Mouse (Mus musculus) kidney, adult 8-10 months (tissue): ENCODE data around the gene Treml2.
A peak's percentile ranks its signal among the peaks of the same experiment; 100 is the strongest.

Experiments
- DNase-seq, 2 experiments: peaks; one replicate each; pipeline ENCODE4 v3.0.0; 2022

Treml2 gene

DNA sequence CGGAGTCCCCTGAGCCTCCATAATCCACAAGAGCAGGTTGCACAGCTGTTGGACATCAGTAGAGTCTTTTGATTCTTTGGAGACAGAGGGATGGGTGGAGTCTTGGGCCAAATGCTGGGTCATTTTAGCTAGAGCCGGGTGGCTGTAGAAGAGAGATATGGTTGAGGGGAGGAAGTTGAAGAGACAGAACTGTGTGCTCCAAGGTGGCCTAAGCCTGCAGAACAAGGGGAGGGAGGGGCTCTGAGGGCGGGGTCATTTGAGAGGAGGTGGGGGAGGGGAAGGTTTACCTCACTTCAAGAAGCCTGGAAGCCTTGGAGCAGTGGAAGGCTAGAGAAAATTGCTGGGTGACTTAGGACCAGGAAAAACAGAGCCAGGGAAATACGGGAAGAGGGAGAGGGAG lies at the start of gene Treml2:
Treml2 (plus strand) TSS at position 296 of the 400 bp plus-strand sequence.
- no peak for DNase-seq

DNA sequence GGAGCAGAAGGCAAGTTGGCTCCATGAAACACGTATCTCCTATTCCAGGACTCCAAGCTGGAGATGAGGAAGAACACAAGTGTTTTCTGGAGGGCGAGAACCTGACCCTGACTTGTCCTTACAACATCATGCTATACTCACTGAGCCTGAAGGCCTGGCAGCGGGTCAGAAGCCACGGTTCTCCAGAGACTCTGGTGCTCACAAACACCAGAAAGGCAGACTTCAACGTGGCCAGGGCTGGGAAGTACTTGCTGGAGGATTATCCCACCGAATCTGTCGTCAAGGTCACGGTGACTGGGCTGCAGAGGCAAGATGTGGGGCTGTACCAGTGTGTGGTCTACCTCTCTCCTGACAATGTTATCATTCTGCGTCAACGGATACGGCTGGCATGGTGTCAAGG lies 49.8 kb upstream of the Treml2 start:
- DNase-seq, result no peak

DNA sequence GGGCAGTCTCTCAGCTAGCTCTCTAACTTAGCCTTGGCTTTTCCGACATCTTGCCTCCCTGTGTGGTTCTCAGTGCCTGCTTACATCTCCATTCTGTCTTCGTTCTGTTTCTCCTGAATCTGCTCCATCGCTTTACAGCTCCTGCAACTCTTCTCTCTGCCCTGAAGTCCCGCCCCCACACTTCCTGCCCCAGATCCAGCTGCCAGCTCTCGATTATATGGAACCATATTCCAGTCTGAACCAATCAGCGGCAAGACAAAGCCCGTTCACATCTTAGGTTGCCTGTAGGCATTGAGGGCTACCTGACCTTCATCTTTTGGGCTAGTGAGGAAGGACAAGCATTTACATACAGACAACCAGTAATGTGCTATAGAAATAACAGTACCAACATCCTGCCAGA lies 48.7 kb upstream of the Treml2 start:
- no peak for DNase-seq

DNA sequence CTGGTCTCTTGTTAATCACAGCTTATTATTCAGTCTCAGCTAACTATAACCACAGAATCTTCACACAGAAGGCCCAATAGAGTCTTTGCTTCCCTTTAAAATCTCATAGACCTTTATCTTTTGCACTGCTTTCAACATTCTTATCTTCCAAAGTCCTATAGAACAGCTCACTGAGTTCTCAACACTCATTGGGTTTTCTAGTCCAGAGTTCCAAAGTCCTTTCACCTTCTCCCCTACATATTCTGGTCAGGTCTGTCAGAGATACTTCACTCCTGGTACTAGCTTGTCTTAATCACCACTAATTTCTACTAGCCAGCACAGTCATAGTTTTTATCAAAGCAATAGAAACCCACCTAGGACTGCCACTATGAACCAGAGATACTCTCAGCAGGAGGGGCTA lies 42.7 kb upstream of the Treml2 start:
- no peak for DNase-seq

DNA sequence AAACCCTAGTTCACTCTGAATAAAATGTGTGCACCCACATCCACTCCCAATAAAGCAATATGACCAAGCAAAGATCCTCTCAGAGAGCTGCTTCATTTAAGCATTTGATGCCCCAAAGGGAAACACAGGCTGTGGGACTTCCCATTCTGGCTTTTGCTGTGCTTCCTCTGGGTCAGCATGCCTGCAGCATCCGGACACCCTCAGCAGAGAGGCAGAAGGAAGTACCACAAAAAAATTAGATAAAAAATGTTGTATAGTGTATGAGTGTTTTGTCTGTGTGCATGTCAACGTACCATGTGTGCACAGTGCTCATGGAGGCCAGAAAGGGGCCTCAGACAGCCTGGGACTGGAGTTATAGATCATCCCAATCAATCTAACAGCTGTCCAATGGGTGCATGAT lies 37.4 kb upstream of the Treml2 start:
- DNase-seq, result no peak

DNA sequence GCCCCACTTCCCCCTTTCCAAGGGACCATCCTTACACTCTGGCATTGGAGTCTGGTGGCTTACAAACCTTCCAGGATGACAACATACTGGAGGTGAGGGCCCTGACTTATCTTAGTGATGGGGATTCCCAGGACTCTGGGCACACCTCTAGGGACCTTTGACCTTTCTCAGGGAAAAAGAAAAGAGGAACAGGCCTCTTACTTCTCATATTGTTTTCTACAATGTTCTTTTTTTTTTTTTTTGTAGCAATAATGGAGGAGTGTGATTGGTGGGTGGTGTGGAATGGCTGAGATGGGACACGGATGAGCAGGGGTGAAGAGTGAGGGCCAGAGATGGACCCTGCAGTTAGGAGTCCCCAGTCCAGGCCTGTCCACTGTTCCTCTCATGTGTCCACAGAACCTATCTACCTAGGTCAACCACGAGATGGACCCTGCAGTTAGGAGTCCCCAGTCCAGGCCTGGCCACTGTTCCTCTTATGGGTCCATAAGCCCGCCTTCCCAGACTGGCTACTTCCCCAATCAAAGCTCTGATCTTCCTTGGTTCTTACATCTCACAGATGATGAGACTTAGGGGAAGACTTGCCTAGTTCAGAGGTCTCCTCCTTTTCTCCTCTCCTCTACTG lies 35.4 kb upstream of the Treml2 start, which contains the start of gene Treml4:
Treml4 (plus strand) TSS at position 555 of the 622 bp plus-strand sequence.
- DNase-seq, result no peak

DNA sequence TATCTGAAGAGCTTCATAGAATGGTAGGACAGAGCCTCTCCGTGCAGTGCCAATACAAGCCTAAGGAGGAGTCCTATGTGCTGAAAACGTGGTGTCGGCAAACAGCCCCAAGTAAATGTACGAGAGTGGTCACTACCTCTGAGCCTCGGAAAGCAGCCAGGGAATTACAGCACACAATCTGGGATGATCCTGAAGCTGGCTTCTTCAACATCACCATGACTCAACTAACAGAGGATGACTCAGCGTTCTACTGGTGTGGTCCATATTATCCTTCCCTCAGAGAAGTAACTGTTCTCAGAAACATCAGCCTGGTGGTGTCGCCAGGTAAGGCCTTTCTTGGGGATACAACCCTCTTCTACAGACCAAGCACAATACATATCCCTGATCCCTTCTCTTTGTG lies 34.6 kb upstream of the Treml2 start:
- DNase-seq, result no peak

DNA sequence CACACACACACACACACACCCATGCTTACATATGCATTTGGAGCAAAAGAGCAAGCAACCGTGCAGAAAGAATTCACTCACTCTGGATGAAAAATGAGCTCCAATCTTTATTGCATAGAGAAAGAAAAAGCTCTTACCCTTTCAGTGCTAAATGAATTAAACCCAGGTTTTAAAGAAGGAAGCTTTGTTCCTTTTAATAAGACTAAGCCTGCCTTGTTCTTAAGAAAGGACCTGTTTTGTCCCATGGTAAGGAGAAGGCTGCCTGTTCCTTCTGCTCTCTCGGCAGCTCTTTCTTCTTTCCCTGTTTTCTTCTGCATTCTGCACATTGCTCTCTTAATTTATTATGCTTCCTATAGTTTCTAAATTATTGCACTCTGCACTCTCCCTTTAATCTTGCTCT lies 33.2 kb upstream of the Treml2 start:
- no peak for DNase-seq

DNA sequence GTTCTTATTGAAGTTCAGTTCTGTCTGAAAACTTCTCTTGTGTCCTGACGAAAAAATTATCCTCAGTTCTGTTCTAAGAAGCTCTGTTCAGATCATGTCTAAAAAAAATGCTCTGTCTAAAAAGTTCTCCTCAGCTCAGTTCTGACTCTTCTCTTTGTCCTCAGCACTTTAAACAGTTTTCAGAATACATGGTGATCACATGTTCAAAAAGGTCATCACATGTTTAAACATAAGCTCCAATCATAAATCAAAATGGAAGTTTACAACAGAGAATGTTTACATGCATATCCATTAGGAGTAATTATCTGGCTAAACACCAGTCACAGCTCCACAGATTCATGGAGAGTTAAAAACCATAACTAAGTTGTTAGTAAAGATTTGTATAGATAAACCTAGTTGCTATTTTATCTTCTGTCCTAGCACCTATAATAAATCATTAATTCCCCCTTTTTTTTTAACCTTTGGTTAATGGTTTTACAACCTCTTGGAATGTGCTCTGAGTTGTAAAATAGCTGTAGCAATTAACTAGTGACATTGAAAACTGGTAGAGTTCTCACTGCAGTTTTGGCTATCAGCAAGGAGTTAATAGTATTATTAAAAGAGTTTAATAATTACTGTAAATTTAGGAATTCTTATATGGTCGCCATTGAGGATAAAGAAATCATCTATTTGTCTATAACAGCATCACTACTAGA lies 32.5 kb upstream of the Treml2 start:
- no peak for DNase-seq

DNA sequence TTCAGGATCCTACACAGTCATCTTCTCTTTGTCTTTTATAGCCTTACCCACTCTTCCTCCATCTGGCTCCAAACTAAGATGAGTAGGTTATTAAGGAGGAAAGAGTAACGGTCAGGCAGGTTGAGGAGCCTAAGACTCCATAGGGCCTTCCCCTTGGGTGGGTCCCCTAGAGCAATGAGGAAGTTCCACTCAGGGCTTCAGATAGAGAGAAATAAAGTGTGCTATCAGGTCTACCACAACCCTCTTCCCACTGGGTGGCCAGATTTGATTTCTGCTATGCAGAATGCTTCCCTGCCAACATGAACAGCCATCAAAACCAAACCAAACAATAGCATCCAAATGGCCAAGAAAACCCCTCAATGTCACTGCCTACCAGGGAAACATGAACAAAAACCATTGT lies 31.7 kb upstream of the Treml2 start:
- no peak for DNase-seq

DNA sequence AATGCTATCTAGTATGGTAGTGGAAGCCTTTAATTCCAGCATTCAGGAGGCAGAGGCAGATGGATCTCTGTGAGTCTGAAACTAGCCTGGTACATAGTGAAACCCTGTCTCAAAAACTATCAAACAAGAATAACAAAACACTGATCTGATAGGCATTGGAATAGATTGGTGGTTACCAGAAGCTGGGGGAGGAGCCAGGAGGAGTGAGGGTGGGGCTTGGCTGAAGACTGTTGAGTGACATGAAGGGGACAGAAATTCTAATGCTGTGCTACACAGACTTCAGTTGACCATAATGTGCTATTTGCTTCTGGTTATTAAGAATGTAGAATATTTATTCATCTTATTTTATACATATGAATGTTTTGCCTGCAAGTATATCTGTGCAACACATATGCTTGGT lies 31.0 kb upstream of the Treml2 start:
- DNase-seq, result no peak

DNA sequence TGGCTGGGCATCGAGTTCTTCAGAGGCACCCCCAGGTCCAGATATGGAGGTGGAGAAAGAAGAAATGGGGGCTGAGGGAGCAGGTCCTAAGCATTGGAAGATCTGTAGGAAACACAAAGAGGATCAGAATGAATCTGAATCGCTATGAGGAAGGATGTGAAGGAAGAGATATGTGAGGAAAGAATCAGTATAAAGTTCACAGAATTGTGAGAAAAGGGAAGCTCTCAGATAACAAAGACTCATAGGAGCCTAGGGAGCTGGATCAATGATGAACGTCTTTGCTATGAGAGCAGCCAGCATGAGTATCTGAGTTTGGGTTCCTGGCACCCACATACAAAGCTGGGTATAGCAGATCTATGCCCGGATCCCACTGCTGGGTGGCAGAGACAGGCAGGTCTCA lies 29.5 kb upstream of the Treml2 start:
- no peak for DNase-seq

DNA sequence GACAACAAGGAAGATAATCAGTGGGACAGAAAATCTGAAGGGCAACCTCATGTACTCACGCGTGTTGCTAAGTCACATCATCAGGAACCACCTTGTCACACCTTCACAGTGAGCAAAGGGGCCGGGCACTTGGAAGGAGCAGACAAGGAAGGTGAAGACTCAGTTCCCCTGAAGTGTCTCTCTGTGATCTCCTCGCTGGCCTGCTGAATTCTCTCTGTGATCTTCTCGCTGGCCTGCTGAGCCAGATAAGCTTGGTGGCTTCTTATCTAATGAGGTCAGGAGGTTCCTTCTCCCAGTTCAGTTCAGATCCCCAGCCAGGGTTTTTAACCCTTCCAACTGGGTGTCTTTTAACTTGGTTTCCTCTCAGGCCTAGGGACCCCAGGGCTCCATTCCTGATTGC lies 27.1 kb upstream of the Treml2 start:
- no peak for DNase-seq

DNA sequence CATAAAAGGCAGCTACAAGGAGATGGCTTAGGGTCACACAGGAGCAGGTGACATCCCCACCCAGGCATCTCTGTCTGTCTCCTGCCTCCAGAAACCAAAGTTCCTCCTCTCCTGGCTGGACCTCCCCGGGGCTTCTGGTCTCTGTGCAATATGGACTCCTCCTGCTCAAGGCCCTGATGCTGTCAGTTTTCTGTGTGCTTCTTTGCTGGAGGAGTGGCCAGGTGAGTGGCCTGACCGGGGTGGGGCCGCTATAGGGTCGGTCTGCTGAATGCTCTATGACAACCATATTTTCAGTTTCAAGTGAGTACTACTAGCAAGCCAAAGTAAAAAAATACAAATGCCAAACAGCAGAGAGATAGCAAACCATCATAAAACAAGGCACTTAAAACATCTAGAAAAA lies 26.7 kb upstream of the Treml2 start:
- DNase-seq, result no peak

DNA sequence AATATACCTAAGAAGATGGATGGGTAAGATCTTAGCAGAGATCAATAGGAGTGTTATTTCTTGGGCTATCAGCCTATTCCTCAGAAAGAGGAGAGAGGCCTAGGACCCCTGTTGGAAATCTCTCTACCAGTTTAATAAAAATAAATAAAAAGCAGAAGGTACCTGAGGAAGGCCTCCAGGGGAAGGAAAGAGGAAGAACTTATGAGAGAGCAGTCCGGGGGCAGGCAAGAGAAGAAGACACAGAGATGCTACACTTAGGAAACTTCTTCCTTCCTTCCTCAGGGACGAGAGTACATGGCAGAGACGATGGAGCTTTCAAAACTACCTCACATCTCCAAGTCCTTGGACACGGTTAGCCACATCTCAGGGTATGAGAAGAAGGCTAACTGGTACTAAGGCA lies 25.2 kb upstream of the Treml2 start:
- no peak for DNase-seq

DNA sequence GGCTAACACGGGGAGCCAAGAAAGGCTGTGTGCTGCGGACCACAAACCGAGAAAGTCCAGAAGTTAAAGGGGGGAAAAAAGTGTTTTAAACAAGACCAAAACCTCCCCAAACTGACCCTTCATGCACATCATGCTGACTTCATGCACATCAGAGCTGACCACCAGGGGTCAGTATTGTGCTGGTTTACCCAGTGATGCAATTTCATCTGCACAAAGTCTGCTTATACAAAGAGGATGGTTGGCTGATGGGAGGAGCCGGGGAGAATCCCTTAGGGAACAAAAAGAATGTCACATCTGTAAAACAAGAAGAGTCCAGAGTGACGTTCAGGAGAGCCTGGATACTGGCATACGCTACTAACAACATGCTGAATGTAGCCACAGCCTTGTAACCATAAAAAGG lies 24.4 kb upstream of the Treml2 start:
- DNase-seq, result peak; percentile 36 to 80

DNA sequence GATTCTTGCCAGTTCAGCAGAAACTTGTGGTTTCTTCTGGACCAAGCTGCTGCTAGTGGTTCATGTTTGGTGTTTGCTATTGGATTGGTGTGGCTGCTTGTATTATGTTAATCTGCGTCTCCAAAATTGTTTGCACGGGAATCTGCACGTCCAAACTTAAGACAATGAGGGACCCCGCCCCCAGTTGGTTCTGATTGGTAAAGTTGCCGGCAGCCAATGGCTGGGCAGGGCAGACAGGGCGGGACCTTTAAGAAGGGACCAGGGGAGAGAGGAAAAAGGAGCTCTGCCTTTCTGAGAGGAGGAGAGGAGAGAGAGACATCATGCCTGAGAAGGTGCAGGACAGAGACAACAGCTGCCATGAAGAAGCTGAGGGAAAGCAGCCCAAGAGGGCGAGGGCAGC lies 23.6 kb upstream of the Treml2 start:
- no peak for DNase-seq

DNA sequence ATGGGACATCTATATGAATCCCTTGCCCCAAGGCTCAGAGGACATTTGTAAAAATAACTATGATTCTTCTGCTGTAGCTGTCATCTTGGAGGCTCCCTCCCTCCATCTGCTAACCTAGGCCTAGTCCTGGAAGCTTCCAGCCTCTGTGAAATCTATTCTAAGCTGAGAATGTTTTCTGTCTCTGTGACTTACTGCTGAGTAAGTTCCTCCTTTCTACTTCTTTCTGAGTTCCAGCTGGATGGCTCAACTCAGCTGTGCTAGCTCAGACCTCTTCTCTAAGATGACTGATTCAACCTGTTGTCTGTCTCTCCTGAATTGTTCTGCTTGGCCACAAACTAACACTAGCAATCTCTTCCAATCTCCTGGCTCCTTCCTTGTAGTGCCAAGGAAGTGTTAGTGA lies 20.9 kb upstream of the Treml2 start:
- no peak for DNase-seq

DNA sequence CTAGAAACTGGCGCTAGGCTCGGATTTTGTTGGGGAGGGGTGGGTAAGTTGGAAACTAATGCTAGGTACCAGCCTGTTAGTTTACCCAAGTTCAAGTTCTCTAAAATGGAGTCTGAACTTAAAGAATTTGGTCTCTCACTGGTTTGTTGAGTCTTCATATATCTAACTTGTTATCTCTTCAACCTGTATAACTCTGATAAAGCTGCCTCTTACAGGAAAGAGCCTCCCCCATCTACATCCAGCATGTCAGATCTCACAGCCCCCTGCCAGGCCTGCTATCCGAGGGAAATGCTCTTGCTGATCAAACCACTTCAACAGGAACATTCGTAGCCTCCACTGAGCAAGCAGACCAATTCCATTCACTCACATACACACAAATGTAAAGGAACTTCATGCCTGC lies 20.3 kb upstream of the Treml2 start:
- DNase-seq, result no peak

DNA sequence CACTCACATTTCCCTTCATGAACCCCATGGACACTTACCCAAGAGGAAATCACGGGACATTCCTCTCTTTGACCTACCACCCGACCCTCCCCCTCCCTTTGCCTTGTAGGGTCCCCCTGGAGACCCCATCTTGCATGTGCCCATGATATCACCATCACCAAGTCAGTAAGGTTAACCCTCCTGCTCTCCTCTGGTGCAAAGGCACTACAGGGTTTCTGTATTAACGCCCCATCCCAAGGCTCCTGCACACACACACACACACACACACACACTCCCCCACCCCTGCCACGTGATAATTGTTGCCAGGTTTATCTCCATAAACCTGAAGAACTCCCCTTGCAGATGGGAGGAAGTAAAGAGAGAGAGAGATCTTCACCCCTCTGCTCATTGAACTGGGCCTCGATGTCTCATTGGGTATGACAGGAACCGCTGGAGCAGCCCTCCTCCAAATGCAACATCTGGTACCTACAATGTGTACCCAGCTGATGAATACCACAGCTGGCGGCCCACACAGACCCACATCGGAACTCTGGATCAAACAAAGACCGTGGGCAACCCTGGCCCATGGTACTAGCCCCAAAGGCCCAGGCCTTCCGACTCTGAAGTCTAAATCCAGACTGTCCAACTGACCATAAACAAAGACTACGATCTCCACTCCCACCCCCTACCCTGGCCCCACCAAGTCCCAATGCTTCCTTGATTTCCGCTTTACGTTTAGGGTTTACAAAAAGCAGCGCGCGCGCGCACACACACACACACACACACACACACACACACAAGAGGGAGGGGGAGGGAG lies 18.2 kb upstream of the Treml2 start:
- DNase-seq, result no peak

DNA sequence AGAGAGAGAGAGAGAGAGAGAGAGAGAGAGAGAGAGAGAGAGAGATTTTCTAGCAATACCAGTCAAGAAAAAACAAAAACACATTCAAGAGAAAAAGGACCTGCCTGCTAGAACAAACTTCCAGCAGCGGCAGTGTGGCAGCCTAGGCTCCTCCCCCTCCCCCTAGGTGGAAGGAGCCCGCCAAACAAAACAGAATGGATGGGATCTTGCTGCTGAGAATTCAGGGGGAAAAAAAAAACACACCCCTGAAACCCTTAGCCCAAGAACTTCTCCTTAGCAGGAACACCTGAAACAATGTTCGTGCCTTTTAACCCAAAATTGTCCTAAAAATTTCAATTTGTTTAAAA lies 17.6 kb upstream of the Treml2 start:
- DNase-seq, result no peak

DNA sequence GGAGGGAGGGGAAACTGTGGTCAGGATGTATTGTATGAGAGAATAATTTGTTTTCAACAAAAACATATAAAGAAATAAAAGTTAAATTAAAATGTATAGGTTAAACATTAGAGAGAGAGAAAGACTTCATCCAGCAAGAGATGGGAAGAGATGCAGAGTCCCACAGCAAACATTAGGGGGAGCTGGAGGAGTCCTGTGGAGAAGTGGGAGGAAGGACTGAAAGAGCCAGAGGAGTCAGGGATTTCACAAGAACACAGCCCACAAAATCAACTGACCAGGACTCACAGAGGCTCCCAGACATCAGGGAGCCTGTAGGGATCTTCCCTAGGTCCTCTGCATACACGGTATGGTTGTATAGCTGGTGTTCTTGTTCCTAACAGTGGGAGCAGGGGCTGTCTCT lies 12.5 kb upstream of the Treml2 start:
- DNase-seq, result no peak

DNA sequence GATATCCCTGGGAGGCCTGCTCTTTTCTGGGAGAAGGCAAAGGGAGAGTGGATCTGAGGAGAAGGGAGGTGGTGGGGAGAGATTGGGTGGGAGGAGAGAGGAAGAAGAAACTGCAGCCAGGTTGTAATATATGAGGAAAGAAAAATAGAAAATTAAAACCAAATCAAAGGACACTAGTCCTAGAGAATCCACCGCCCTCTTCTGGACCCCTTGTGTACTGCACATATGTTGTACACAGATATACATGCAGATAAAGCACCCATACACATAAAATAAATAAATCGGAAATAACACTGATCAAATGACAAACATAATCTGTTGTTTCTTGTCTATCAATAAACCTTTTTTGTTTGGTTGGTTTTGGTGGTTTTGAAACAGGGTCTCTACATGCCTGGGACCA lies 12.0 kb upstream of the Treml2 start:
- no peak for DNase-seq

DNA sequence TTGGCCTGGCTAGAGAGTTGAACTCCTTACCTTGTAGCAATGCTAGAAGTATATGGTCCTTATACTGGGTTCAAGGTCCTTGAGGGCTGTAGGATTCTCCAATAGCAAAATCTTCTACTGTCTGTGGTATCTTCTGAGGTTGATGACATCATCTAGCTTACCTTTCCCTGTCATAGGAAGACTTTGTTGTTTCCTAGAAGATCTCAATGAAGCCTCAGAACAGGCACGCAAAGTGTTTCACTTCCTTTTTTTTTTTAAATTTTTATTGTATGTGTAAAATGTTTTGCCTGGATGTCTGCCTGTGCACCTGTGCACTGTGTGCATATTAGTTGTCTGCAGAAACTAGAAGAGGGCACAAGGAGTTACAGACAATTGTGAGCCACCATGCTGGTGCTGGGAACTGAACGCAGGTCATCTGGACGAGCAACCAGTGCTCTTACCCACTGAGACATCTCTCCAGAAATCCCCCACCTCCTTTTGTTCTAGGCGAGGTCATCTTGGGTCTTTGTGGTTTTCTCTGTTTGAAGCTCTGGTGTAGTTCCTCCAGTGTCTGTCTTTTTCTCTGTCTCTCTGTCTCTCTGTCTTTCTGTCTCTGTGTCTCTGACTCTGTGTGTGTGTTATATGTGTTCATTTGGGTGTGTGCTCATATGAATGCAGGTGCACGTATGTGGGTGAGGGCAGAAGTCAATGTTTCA lies 5.7 kb upstream of the Treml2 start:
- no peak for DNase-seq
